Mouse (Mus musculus) T-helper 2 cell (primary cell): ENCODE data around the gene Uxs1.

Experiments used
- in situ Hi-C: fragments of 300-600 bp; cut with MboI, MseI; formaldehyde crosslinking; loops from one replicate; pipeline ENCODE4 v1.15.1; 2025; ENCODE audit warnings: high pct_unique_total_duplicates

Uxs1 gene

GRCm38 (mm10) chr1:43803906-43804474, 23.6 kb downstream of the Uxs1 start:
- in situ Hi-C loops: no loop called here

- in situ Hi-C loops: no loop called here
These were observed 29.6 kb downstream of the Uxs1 start for GRCm38 (mm10) chr1:43798048-43798447.

- in situ Hi-C loops: no loop called here
These were observed 37.8 kb downstream of the Uxs1 start for GRCm38 (mm10) chr1:43789765-43790164.

- in situ Hi-C loops: no loop called here
These were observed 40.9 kb downstream of the Uxs1 start for GRCm38 (mm10) chr1:43786711-43787110.

GRCm38 (mm10) chr1:43785316-43785715, 42.3 kb downstream of the Uxs1 start:
- in situ Hi-C loops: no loop called here

- in situ Hi-C loops: no loop called here
These were observed 44.4 kb downstream of the Uxs1 start for GRCm38 (mm10) chr1:43783186-43783585.

GRCm38 (mm10) chr1:43782680-43783079, 44.9 kb downstream of the Uxs1 start:
- in situ Hi-C loops: no loop called here

GRCm38 (mm10) chr1:43781672-43782071, 45.9 kb downstream of the Uxs1 start:
- in situ Hi-C loops: no loop called here

- in situ Hi-C loops: no loop called here
These were observed 46.4 kb downstream of the Uxs1 start for GRCm38 (mm10) chr1:43781195-43781594.

GRCm38 (mm10) chr1:43776106-43776505, 51.5 kb downstream of the Uxs1 start:
- in situ Hi-C loops: no loop called here

GRCm38 (mm10) chr1:43774126-43774525, 53.5 kb downstream of the Uxs1 start:
- in situ Hi-C loops: no loop called here

GRCm38 (mm10) chr1:43772694-43773093, 54.9 kb downstream of the Uxs1 start:
- in situ Hi-C loops: no loop called here

GRCm38 (mm10) chr1:43770032-43770431, 57.6 kb downstream of the Uxs1 start:
- in situ Hi-C loops: no loop called here

- in situ Hi-C loops: loop anchor here (10.0 kb wide), 2 partner anchors 125 to 295 kb away; partner anchors contain the start of gene Gm8251
These were observed 58.3 kb downstream of the Uxs1 start for GRCm38 (mm10) chr1:43769348-43769747.

GRCm38 (mm10) chr1:43768385-43768990, 59.1 kb downstream of the Uxs1 start:
- in situ Hi-C loops: loop anchor here (10.0 kb wide), 2 partner anchors 126 to 296 kb away; partner anchors contain the start of gene Gm8251

GRCm38 (mm10) chr1:43766328-43766727, 61.3 kb downstream of the Uxs1 start:
- in situ Hi-C loops: loop anchor here (10.0 kb wide), 2 partner anchors 128 to 298 kb away; partner anchors contain the start of gene Gm8251

- in situ Hi-C loops: loop anchor here (10.0 kb wide), 2 partner anchors 130 to 300 kb away; partner anchors contain the start of gene Gm8251
These were observed 63.1 kb downstream of the Uxs1 start for GRCm38 (mm10) chr1:43764481-43764880.

GRCm38 (mm10) chr1:43760085-43760484, 67.5 kb downstream of the Uxs1 start:
- in situ Hi-C loops: loop anchor here (10.0 kb wide), 2 partner anchors 135 to 305 kb away; partner anchors contain the start of gene Gm8251

- in situ Hi-C loops: no loop called here
These were observed 72.9 kb downstream of the Uxs1 start for GRCm38 (mm10) chr1:43754448-43755312.

- in situ Hi-C loops: loop anchor here (5.0 to 10.0 kb wide), 2 partner anchors 444 to 596 kb away; no protein-coding TSS in a partner anchor
These were observed 89.1 kb downstream of the Uxs1 start for GRCm38 (mm10) chr1:43738519-43738894.

GRCm38 (mm10) chr1:43737812-43738518, 89.6 kb downstream of the Uxs1 start:
- in situ Hi-C loops: loop anchor here (5.0 to 10.0 kb wide), 2 partner anchors 443 to 596 kb away; no protein-coding TSS in a partner anchor
